Mouse (Mus musculus): Measurements from ENCODE around the gene Gm28710. TPM values are rescaled to one million over a fixed set of nuclear protein-coding genes. Genes with fewer than 3 reads are reported as not detected.
A peak's percentile ranks its signal among the peaks of the same experiment; 100 is the strongest.

Gm28710 gene
- total RNA-seq (2014; rRNA removed) (not detected in 2 replicates), polyA plus RNA-seq (2015; fragmentation: Nextera tagmentation; extraction: Ambion mirVana) (not detected in 2 replicates)

GRCm38 (mm10) chr5:16791243-16791860 is at the start of gene Gm28710:
Gene Gm28710, plus strand, starts transcription at chr5:16791810.
- no peak within 1 kb of the TSS for H3K4me3 ChIP-seq (ENCODE audit: low read length)
- no peaks in the 10 kb centered on the region for H3K27me3 ChIP-seq (ENCODE audit: insufficient read depth, low read length)
- H3K36me3 ChIP-seq (ENCODE audit: insufficient read depth, low read length): no peaks in the 10 kb centered on the region
- 90% methylated on average over 4 of the region's 4 CpGs for WGBS
- H3K9ac ChIP-seq (replicated peaks; ENCODE audit: low read length): no peak within 1 kb of the TSS
- H3K4me2 ChIP-seq (ENCODE audit: low read depth, low read length): no peak within 1 kb of the TSS
- ATAC-seq (no peak), DNase-seq (ENCODE audit: low spot score) (no peak)
- no peak within 1 kb of the TSS for H3K27ac ChIP-seq
- H3K4me1 ChIP-seq (ENCODE audit: insufficient read depth, low read length): no peaks in the 10 kb centered on the region
- no peak for TF ChIP-seq CTCF (IDR thresholded peaks at IDR 0.05; ENCODE audit: low read depth)
- no peaks in the 10 kb centered on the region for H3K9me3 ChIP-seq (ENCODE audit: low read length)

DNA sequence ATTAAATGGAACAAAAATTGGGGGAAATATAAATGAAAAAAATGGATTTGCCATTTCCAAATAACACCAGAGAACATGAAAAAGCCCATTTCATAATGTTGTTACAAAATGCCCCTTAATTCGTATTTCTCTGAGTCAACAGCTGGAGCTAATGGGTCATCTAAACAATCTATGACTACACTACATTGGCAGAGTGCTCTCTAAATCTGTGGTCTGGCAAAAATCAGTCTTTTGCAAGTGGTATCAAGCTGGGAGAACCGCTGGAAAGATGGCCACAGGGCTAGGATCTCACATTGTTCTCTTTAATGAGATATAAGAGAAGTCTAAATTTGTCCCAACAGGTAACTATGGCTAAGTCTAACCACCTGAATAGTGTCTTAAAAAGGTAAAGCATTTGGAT is 14.4 kb upstream of the Gm28710 start:
- Histone ChIP-seq H3K4me2 (ENCODE audit: low read depth, low read length) (no peak overlapping the region), H3K27ac (no peak overlapping the region), H3K36me3 (ENCODE audit: insufficient read depth, low read length) (no peaks in the 10 kb centered on the region), H3K4me3 (ENCODE audit: low read length) (no peak overlapping the region), H3K9ac (replicated peaks; ENCODE audit: low read length) (no peak overlapping the region), H3K4me1 (ENCODE audit: insufficient read depth, low read length) (no peaks in the 10 kb centered on the region), H3K9me3 (ENCODE audit: low read length) (no peaks in the 10 kb centered on the region), H3K27me3 (ENCODE audit: insufficient read depth, low read length) (no peaks in the 10 kb centered on the region)
- no peak for ATAC-seq
- DNase-seq (ENCODE audit: low spot score): no peak
- TF ChIP-seq CTCF (IDR thresholded peaks at IDR 0.05; ENCODE audit: low read depth): no peak
- WGBS: 71% methylated on average over 2 of the region's 2 CpGs

DNA sequence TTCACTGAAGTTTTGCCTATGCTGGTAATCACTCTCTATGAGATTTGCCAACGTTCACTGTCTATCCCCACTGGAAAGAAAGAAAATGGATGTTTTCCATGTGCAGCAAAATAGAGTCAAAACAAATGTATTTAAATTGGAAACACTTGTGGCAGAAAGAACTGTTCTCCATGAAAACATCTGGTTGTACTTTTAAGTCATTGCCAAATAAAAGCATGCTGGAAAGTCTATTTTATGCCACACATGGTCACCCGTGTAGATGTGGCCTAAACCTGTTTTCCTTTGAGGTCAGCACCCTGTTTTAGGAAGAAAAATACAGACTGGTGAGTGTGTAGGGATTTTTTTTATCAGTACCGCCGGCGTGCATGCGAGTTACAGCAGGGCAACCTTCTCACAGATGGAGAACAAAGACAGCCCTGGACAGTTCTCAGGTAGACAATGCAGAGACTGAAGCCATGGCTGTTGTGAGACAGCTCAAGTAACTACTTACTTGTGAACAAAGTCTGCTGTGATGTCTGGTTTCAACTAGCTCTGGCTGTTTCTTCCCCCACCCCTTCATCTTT is 12.9 kb upstream of the Gm28710 start:
- Histone ChIP-seq H3K4me2 (ENCODE audit: low read depth, low read length) (no peak overlapping the region), H3K27me3 (ENCODE audit: insufficient read depth, low read length) (no peaks in the 10 kb centered on the region), H3K4me1 (ENCODE audit: insufficient read depth, low read length) (no peaks in the 10 kb centered on the region), H3K27ac (no peak overlapping the region), H3K9ac (replicated peaks; ENCODE audit: low read length) (no peak overlapping the region), H3K36me3 (ENCODE audit: insufficient read depth, low read length) (no peaks in the 10 kb centered on the region), H3K9me3 (ENCODE audit: low read length) (no peaks in the 10 kb centered on the region), H3K4me3 (ENCODE audit: low read length) (no peak overlapping the region)
- WGBS: 90% methylated on average over 6 of the region's 6 CpGs
- DNase-seq (ENCODE audit: low spot score) (no peak), ATAC-seq (no peak)
- TF ChIP-seq CTCF (IDR thresholded peaks at IDR 0.05; ENCODE audit: low read depth): no peak

GRCm38 (mm10) chr5:16785627-16786026 is 6.0 kb upstream of the Gm28710 start:
- H3K4me2 ChIP-seq (ENCODE audit: low read depth, low read length): no peak overlapping the region
- no peak overlapping the region for H3K9ac ChIP-seq (replicated peaks; ENCODE audit: low read length)
- ATAC-seq: no peak
- H3K36me3 ChIP-seq (ENCODE audit: insufficient read depth, low read length): no peaks in the 10 kb centered on the region
- peak; percentile 8 for DNase-seq (ENCODE audit: low spot score)
- no peak overlapping the region for H3K27ac ChIP-seq
- H3K4me1 ChIP-seq (ENCODE audit: insufficient read depth, low read length): no peaks in the 10 kb centered on the region
- 80% methylated on average over 4 of the region's 4 CpGs for WGBS
- no peak overlapping the region for H3K4me3 ChIP-seq (ENCODE audit: low read length)
- no peaks in the 10 kb centered on the region for H3K9me3 ChIP-seq (ENCODE audit: low read length)
- no peak for TF ChIP-seq CTCF (IDR thresholded peaks at IDR 0.05; ENCODE audit: low read depth)
- H3K27me3 ChIP-seq (ENCODE audit: insufficient read depth, low read length): no peaks in the 10 kb centered on the region

DNA sequence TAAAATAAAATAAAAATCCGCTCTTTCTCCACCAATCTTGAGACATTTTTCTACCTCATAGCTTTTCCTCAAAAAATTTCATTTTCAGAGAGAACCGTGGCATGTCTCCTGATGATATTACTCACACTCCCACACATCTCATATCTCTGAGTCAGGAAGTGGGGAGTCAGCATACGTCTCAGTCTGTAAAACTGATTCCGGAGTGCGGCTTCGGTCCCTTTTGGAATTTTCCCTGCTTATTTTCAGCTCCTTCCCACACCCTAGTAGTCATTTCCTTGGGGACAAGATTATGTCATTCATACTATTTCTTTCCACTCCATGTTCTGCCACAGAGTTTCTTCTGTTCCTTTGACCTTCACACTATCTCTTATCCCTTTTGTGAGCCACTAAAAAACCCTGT is 3.4 kb downstream of the Gm28710 start:
- ATAC-seq: no peak
- H3K27ac ChIP-seq: no peak overlapping the region
- H3K27me3 ChIP-seq (ENCODE audit: insufficient read depth, low read length): no peaks in the 10 kb centered on the region
- no peak for DNase-seq (ENCODE audit: low spot score)
- no peak overlapping the region for H3K4me2 ChIP-seq (ENCODE audit: low read depth, low read length)
- H3K9me3 ChIP-seq (ENCODE audit: low read length): no peaks in the 10 kb centered on the region
- H3K4me1 ChIP-seq (ENCODE audit: insufficient read depth, low read length): no peaks in the 10 kb centered on the region
- H3K4me3 ChIP-seq (ENCODE audit: low read length): no peak overlapping the region
- TF ChIP-seq CTCF (IDR thresholded peaks at IDR 0.05; ENCODE audit: low read depth): no peak
- H3K36me3 ChIP-seq (ENCODE audit: insufficient read depth, low read length): no peaks in the 10 kb centered on the region
- H3K9ac ChIP-seq (replicated peaks; ENCODE audit: low read length): no peak overlapping the region
- 87% methylated on average over 6 of the region's 6 CpGs for WGBS

DNA sequence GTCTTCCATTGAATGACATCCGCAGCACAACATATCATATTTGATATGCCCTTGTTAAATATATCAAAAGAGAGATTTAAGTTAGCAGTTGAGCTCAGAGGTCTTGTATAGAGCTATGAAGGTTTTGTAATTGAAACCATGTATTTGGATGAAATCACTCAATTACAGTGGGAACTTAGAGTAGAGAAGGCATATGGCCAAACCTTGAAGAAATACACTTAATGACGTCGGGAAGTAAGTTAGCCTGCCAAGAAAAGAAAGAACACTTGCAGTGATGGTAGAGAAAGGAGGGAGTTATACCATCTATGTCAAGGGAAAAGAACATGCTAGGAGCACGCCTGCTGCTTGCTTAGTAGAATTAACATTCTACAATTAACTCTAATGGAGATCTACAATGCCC is 11.1 kb downstream of the Gm28710 start:
- no peaks in the 10 kb centered on the region for H3K4me1 ChIP-seq (ENCODE audit: insufficient read depth, low read length)
- H3K27ac ChIP-seq: no peak overlapping the region
- H3K27me3 ChIP-seq (ENCODE audit: insufficient read depth, low read length): no peaks in the 10 kb centered on the region
- no peak for TF ChIP-seq CTCF (IDR thresholded peaks at IDR 0.05; ENCODE audit: low read depth)
- H3K9me3 ChIP-seq (ENCODE audit: low read length): no peaks in the 10 kb centered on the region
- H3K4me2 ChIP-seq (ENCODE audit: low read depth, low read length): no peak overlapping the region
- ATAC-seq (no peak), DNase-seq (ENCODE audit: low spot score) (no peak)
- H3K4me3 ChIP-seq (ENCODE audit: low read length): no peak overlapping the region
- H3K36me3 ChIP-seq (ENCODE audit: insufficient read depth, low read length): no peaks in the 10 kb centered on the region
- H3K9ac ChIP-seq (replicated peaks; ENCODE audit: low read length): no peak overlapping the region
- 72% methylated on average over 4 of the region's 4 CpGs for WGBS

DNA sequence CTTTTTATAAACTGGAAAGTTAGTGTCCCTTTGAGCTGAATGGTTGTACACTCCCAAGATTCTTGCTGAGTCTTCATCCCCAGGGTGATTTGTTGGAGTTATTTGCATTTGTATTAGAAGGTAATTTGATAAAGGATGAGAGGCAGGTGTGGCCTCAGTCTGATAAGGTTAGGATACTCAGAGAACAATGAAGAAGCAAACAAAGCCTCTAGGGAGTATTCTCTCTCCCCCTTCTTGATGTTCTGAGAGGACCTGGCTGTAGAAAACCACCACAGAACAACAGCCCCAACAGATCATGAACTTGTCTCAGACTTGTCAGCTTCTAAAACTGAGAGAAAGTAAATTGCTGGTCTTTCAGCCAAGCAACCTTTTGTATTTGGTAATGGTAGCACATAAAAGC is 47.4 kb downstream of the Gm28710 start:
- Histone ChIP-seq H3K9ac (replicated peaks; ENCODE audit: low read length) (no peak overlapping the region), H3K4me2 (ENCODE audit: low read depth, low read length) (no peak overlapping the region), H3K27me3 (ENCODE audit: insufficient read depth, low read length) (no peaks in the 10 kb centered on the region), H3K36me3 (ENCODE audit: insufficient read depth, low read length) (no peaks in the 10 kb centered on the region), H3K4me1 (ENCODE audit: insufficient read depth, low read length) (no peaks in the 10 kb centered on the region), H3K9me3 (ENCODE audit: low read length) (no peaks in the 10 kb centered on the region), H3K4me3 (ENCODE audit: low read length) (no peak overlapping the region), H3K27ac (no peak overlapping the region)
- no peak for DNase-seq (ENCODE audit: low spot score)
- no peak for TF ChIP-seq CTCF (IDR thresholded peaks at IDR 0.05; ENCODE audit: low read depth)
- no peak for ATAC-seq

Measured in hindbrain, postnatal 0 days (tissue).